Mouse (Mus musculus) intestine, embryonic 16.5 days (tissue): ENCODE data around the gene Mrtfa. TPM values are rescaled to one million over a fixed set of nuclear protein-coding genes. Genes with fewer than 3 reads are reported as not detected.

ENCODE experiments used
- ATAC-seq: fragments of 200-750 bp; cut with Nextera tagmentation; 2 replicates; pipeline ENCODE4 v1.8.0; 2017; ENCODE audit warnings: moderate TSS enrichment, moderate library complexity
- H3K27ac ChIP-seq: fragments of 300-500 bp; sonication (generic); 2 replicates; pipeline ENCODE4 v1.5.1; 2014; ENCODE audit warnings: mild to moderate bottlenecking, low read length
- H3K27me3 ChIP-seq: fragments of 300-500 bp; sonication (generic); replicated peaks from 2 replicates; pipeline ENCODE4 v1.6.1; 2014; ENCODE audit warnings: low read length, control low read depth, mixed read lengths; ENCODE audit not compliant: control insufficient read depth, insufficient read depth
- H3K36me3 ChIP-seq: fragments of 300-500 bp; sonication (generic); 2 replicates; pipeline ENCODE4 v1.6.1; 2014; ENCODE audit warnings: low read length, control low read depth; ENCODE audit not compliant: control insufficient read depth, insufficient read depth
- H3K4me1 ChIP-seq: fragments of 300-500 bp; sonication (generic); 2 replicates; pipeline ENCODE4 v1.6.1; 2014; ENCODE audit warnings: low read length, control low read depth, mixed read lengths; ENCODE audit not compliant: control insufficient read depth, insufficient read depth
- H3K4me2 ChIP-seq: fragments of 300-500 bp; sonication (generic); 2 replicates; pipeline ENCODE4 v1.6.1; 2014; ENCODE audit warnings: low read depth, low read length, control low read depth
- H3K4me3 ChIP-seq: fragments of 300-500 bp; sonication (generic); 2 replicates; pipeline ENCODE4 v1.5.1; 2014; ENCODE audit warnings: mild to moderate bottlenecking, low read length
- H3K9ac ChIP-seq: fragments of 300-500 bp; sonication (generic); 2 replicates; pipeline ENCODE4 v1.6.1; 2014; ENCODE audit warnings: low read depth, low read length
- H3K9me3 ChIP-seq: fragments of 300-500 bp; sonication (generic); 2 replicates; pipeline ENCODE4 v1.6.1; 2016; ENCODE audit warnings: low read length, control low read depth; ENCODE audit not compliant: control insufficient read depth
- WGBS: fragments of 180-500 bp; shearing (Covaris S2); extraction: QIAGEN DNeasy Blood & Tissue Kit; methylation state at CpG from one replicate; pipeline ENCODE4 v1.1.7; 2014; 5-methylcytosine and 5-hydroxymethylcytosine counted together
- polyA plus RNA-seq: library from polyadenylated mRNA; unstranded; fragments of >200 nt; fragmentation: Nextera tagmentation; extraction: Ambion mirVana; gene quantifications from 2 replicates; pipeline ENCODE4 v1.2.1, GENCODE M21; 2015

Gene Mrtfa
- 13.7 and 16.5 TPM in 2 replicates for polyA plus RNA-seq

DNA sequence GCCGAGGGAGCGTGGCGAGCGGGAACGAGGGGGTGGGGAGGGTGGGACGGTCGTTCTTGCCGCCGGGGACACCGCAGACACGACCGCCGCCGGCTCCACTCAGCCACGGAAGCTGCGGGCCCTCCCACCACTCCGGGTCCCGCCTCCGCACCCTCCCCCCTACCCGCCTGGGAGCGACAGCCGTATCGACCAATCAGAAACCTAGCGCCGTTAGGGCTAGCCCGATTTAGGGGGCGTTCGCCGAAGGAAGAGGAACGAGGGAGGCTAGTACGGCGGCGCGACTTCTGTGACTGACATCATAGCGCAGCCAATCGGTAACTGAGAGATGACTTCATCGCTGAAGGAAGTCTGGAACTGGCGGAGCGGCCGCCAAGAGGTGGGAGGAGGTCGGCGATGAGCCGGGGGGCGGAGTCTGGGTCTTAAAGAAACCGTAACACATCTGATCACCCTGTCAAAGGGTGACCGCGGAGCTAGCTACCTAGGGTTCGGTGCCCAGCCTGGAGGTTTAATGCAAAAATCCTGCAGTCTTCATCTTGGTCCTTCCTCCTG, at the start of gene Mrtfa:
TSS of gene Mrtfa (minus strand) at position 128 of the 549 bp plus-strand sequence.
- H3K9me3 ChIP-seq: no peaks in the 10 kb centered on the region
- H3K9ac ChIP-seq: peak within 1 kb of the TSS; percentile 92
- ATAC-seq: peak; percentile 99
- H3K36me3 ChIP-seq: no peaks in the 10 kb centered on the region
- H3K4me2 ChIP-seq: peak within 1 kb of the TSS; percentile 88
- H3K27ac ChIP-seq: peak within 1 kb of the TSS; percentile 73
- WGBS: under 1% methylated on average over 48 of the region's 48 CpGs
- peaks cover 30% of the 10 kb centered on the region for H3K4me1 ChIP-seq
- H3K4me3 ChIP-seq: peak within 1 kb of the TSS; percentile 95
- H3K27me3 ChIP-seq: no peaks in the 10 kb centered on the region

DNA sequence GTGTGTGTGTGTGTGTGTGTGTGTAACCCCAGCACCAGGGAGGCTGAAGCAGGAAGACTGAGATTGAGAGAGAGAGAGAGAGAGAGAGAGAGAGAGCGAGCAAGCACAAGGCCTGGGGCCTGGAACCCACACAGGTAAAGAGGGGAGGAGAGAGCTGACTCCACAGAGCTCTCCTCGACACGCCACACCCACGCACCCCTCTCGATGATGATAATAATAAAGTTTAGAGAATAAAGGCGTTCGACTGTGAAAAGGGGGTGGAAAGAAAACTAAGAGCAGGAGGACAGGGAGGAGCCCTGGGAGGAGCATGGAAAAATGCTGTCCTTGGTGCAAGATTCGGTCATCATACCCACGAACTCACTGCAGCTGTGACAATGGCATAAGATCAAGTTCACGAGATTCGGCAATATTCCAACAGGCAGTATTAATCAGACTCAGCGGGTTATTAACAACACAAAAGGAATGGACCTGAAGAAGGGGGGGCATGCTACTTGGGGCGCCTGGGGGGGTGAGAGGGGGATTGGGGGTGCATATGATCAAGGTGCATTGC, 49.3 kb upstream of the Mrtfa start:
- Histone ChIP-seq H3K4me1 (peaks cover 13% of the 10 kb centered on the region; the same call in 1 of the 2 replicates), H3K4me3 (no peak overlapping the region), H3K27ac (no peak overlapping the region), H3K4me2 (no peak overlapping the region), H3K9ac (no peak overlapping the region), H3K9me3 (peaks cover 6% of the 10 kb centered on the region; the same call in 1 of the 2 replicates), H3K36me3 (no peaks in the 10 kb centered on the region), H3K27me3 (peaks cover 4% of the 10 kb centered on the region; the same call in 1 of the 2 replicates)
- no peak for ATAC-seq
- 75% methylated on average over 13 of the region's 13 CpGs for WGBS

GRCm38 (mm10) chr15:81239261-81239660, 48.7 kb upstream of the Mrtfa start:
- peaks cover 1% of the 10 kb centered on the region; the same call in 1 of the 2 replicates for H3K9me3 ChIP-seq
- H3K4me1 ChIP-seq: peaks cover 13% of the 10 kb centered on the region; the same call in 1 of the 2 replicates
- H3K9ac ChIP-seq: no peak overlapping the region
- no peak overlapping the region for H3K4me3 ChIP-seq
- H3K36me3 ChIP-seq: no peaks in the 10 kb centered on the region
- H3K27ac ChIP-seq: no peak overlapping the region
- no peak for ATAC-seq
- H3K4me2 ChIP-seq: no peak overlapping the region
- WGBS: 29% methylated on average over 7 of the region's 7 CpGs
- H3K27me3 ChIP-seq: peaks cover 4% of the 10 kb centered on the region; the same call in 1 of the 2 replicates

DNA sequence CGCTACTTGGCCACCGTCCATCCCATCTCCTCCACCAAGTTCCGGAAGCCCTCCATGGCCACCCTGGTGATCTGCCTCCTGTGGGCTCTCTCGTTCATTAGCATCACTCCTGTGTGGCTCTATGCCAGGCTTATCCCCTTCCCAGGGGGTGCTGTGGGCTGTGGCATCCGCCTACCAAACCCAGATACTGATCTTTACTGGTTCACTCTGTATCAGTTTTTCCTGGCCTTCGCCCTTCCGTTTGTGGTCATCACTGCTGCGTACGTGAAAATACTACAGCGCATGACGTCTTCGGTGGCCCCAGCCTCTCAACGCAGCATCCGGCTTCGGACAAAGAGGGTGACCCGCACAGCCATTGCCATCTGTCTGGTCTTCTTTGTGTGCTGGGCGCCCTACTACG, 46.9 kb upstream of the Mrtfa start:
- H3K27ac ChIP-seq: no peak overlapping the region
- H3K4me1 ChIP-seq: peaks cover 13% of the 10 kb centered on the region; the same call in 1 of the 2 replicates
- H3K4me2 ChIP-seq: no peak overlapping the region
- no peak for ATAC-seq
- no peaks in the 10 kb centered on the region for H3K36me3 ChIP-seq
- H3K9ac ChIP-seq: no peak overlapping the region
- peaks cover 4% of the 10 kb centered on the region; the same call in 1 of the 2 replicates for H3K27me3 ChIP-seq
- H3K4me3 ChIP-seq: no peak overlapping the region
- H3K9me3 ChIP-seq: no peaks in the 10 kb centered on the region
- 93% methylated on average over 18 of the region's 18 CpGs for WGBS

GRCm38 (mm10) chr15:81236062-81236461, 45.5 kb upstream of the Mrtfa start:
- Histone ChIP-seq H3K9ac (peak overlapping the region; percentile 58; the same call in 1 of the 2 replicates), H3K4me3 (peak overlapping the region; percentile 47), H3K9me3 (no peaks in the 10 kb centered on the region), H3K4me2 (peak overlapping the region; percentile 74), H3K4me1 (peaks cover 13% of the 10 kb centered on the region; the same call in 1 of the 2 replicates), H3K27me3 (peaks cover 4% of the 10 kb centered on the region; the same call in 1 of the 2 replicates), H3K27ac (no peak overlapping the region), H3K36me3 (no peaks in the 10 kb centered on the region)
- WGBS: 9% methylated on average over 8 of the region's 8 CpGs
- peak; percentile 19; the same call in 1 of the 2 replicates for ATAC-seq

DNA sequence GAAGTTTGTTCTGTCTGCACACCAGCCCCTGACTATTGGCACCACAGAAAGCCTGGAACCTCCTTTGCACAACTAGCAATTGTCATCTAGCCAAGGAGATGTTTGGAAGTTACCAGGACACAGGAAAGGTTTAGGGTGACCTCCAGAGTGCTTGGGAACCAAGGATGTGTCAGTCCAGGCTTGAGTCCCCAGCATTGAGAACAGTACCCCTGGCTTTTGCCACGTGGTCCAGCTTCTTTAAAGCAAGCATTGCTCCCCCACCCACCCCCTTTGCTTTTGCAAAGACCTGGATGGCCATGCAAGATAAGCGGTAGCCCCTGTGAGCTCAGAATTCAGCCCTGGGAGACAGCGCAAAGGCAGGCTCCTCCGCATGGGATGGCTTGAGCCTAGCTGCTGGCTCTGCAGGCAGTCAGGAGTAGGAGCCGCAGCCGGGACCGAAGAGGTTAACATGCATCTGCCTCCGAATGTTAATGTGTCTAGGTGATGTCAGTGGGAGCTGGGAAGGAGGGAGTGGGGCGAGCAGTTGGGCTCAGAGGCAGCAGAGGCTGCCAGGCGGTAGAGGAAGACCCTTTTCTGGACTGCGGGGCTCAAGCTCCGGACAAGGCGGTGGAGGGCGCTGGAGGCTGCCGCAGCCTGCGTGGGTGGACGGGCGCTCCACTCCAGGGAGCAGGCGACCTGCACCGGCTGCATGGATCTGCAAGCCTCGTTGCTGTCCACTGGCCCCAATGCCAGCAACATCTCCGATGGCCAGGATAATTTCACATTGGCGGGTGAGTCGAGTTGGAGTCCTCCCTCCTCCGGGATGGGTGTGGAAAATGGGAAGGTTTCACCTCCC, 44.7 kb upstream of the Mrtfa start, which contains the start of gene Mchr1:
TSS of gene Mchr1 (plus strand) at position 414 of the 835 bp plus-strand sequence.
- 1% methylated on average over 25 of the region's 25 CpGs for WGBS
- no peak within 1 kb of the TSS for H3K27ac ChIP-seq
- H3K36me3 ChIP-seq: no peaks in the 10 kb centered on the region
- peak within 1 kb of the TSS; percentile 47 for H3K4me3 ChIP-seq
- peak; percentile 66 for ATAC-seq
- H3K9ac ChIP-seq: peak within 1 kb of the TSS; percentile 58
- peaks cover 15% of the 10 kb centered on the region for H3K4me1 ChIP-seq
- H3K9me3 ChIP-seq: no peaks in the 10 kb centered on the region
- peak within 1 kb of the TSS; percentile 74 for H3K4me2 ChIP-seq
- H3K27me3 ChIP-seq: peaks cover 4% of the 10 kb centered on the region; the same call in 1 of the 2 replicates

GRCm38 (mm10) chr15:81231325-81231724, 40.8 kb upstream of the Mrtfa start:
- H3K27ac ChIP-seq: no peak overlapping the region
- peaks cover 15% of the 10 kb centered on the region for H3K4me1 ChIP-seq
- no peaks in the 10 kb centered on the region for H3K36me3 ChIP-seq
- H3K9ac ChIP-seq: no peak overlapping the region
- H3K9me3 ChIP-seq: no peaks in the 10 kb centered on the region
- no peak for ATAC-seq
- H3K27me3 ChIP-seq: no peaks in the 10 kb centered on the region
- no peak overlapping the region for H3K4me2 ChIP-seq
- WGBS: 78% methylated on average over 7 of the region's 7 CpGs
- H3K4me3 ChIP-seq: no peak overlapping the region

DNA sequence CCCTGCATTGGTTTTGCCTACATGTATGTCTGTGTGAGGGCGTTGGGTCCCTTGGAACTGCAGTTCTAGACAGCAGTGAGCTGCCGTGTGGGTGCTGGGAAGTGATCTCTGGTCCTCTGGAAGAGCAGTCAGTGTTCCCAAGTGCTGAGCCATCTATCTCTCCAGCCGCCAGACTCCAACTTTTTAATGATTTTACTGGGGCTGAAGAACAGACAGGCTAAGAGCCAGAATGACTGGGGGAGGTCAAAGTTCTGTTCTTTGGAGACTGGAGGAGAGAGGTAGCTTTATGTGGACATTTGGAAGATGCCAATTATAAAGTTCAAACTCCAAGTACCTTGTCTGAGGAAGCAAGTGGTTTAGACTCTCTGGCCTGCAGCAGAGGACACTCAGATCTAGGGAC, 39.2 kb upstream of the Mrtfa start:
- Histone ChIP-seq H3K9me3 (no peaks in the 10 kb centered on the region), H3K27me3 (no peaks in the 10 kb centered on the region), H3K4me1 (peaks cover 3% of the 10 kb centered on the region; the same call in 1 of the 2 replicates), H3K4me2 (no peak overlapping the region), H3K36me3 (no peaks in the 10 kb centered on the region), H3K9ac (no peak overlapping the region), H3K27ac (no peak overlapping the region), H3K4me3 (no peak overlapping the region)
- 62% methylated on average over 3 of the region's 3 CpGs for WGBS
- ATAC-seq: 0 out of 2 replicates have a peak, but pooled peaks have one; percentile 36

DNA sequence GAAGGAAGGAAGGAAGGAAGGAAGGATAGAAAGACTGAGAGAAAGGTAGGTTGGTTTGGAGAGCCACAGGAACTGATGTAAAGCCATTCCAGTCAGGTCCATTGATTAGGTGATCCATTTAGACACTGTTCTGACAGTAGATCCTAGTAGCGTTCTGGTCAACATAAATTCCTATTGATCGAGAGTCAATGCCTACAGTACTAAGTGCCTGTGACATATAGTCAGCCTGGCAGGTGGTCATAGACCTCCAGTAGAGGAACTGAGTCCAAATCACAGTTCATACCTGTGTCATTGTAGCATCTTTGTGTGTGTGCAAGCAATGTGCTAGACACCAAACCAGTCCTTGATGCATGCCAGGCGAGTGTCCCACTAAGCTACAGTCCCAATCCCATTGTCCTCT, 37.7 kb upstream of the Mrtfa start:
- Histone ChIP-seq H3K9me3 (no peaks in the 10 kb centered on the region), H3K4me1 (peaks cover 3% of the 10 kb centered on the region; the same call in 1 of the 2 replicates), H3K27me3 (no peaks in the 10 kb centered on the region), H3K4me2 (no peak overlapping the region), H3K27ac (no peak overlapping the region), H3K4me3 (no peak overlapping the region), H3K36me3 (no peaks in the 10 kb centered on the region), H3K9ac (no peak overlapping the region)
- no peak for ATAC-seq
- WGBS: 93% methylated on average over 3 of the region's 3 CpGs
